Mouse (Mus musculus): Measurements from ENCODE around the gene Rec8.

- TF ChIP-seq CTCF (conservative IDR thresholded peaks at IDR 0.05; ENCODE audit: insufficient read depth, insufficient read length, low read depth, low read length) (peak; percentile 85), POLR2A (IDR thresholded peaks at IDR 0.05; ENCODE audit: low read depth, low read length) (no peak)
Measured at GRCm38 (mm10) chr14:55629312-55629711, 11.5 kb downstream of the Rec8 start.
